Mouse (Mus musculus): Measurements from ENCODE around the gene Epas1. TPM values are rescaled to one million over a fixed set of nuclear protein-coding genes. Genes with fewer than 3 reads are reported as not detected.

The Epas1 gene
- polyA plus RNA-seq, 1 experiment from 2014 or later = 5.3 TPM

DNA sequence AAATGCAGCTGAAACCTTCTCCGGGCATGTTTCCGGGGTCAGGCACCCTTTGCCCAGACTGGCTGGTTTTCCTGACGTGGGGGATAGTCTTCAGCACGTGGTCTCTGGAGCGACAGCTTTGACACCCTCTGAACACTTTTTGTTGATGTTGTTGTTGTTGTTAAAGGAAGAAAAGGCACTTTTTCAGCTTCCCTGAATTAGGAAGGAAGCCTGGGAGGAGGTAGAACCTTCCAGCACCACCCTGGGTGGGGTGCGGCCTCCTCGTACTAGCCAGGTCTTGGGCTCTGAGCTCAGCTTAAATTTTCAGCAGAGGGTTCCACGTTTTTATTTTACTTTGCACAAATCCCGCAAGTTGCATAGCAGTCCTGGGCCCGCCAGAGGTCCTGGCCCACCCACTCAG, 49.6 kb downstream of the Epas1 start:
- no peaks in the 10 kb centered on the region for H3K27me3 ChIP-seq (ENCODE audit: control insufficient read depth, insufficient read depth, low read length)
- H3K4me2 ChIP-seq (ENCODE audit: low read depth, low read length) = no peak overlapping the region
- H3K4me1 ChIP-seq (ENCODE audit: control insufficient read depth, insufficient read depth, low read length) = peaks cover 30% of the 10 kb centered on the region
- no peak overlapping the region for H3K9ac ChIP-seq (ENCODE audit: low read length)
- H3K27ac ChIP-seq (ENCODE audit: low read length) = no peak overlapping the region
- H3K4me3 ChIP-seq (replicated peaks; ENCODE audit: low read length) = no peak overlapping the region
- 77% methylated on average over 10 of the region's 10 CpGs for WGBS
- no peak for ATAC-seq (ENCODE audit: insufficient read depth, low FRiP score)
- H3K9me3 ChIP-seq (replicated peaks; ENCODE audit: control insufficient read depth, low read length) = no peaks in the 10 kb centered on the region
- H3K36me3 ChIP-seq (ENCODE audit: control insufficient read depth, insufficient read depth, low read length) = no peaks in the 10 kb centered on the region

DNA sequence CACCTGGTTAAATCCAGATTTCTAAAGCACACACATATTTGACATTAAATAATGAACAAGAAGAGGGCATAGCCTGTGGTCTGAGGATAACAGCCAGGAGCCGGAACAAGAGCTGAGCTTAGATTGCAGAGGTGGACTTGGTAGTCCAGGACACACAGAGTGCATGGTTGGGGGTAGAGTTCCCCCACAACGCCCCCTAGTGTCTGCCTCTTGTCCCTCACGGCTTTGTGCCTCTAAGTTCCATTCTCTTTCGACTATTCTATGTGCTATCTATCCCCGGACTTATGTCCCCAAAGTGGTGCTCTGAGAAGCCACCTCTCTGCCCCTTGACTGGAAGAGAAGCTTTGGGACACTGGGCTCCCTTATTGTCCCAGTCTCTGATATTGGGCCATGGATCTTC, 50.2 kb downstream of the Epas1 start:
- no peak overlapping the region for H3K9ac ChIP-seq (ENCODE audit: low read length)
- no peak overlapping the region for H3K4me2 ChIP-seq (ENCODE audit: low read depth, low read length)
- H3K9me3 ChIP-seq (replicated peaks; ENCODE audit: control insufficient read depth, low read length) = no peaks in the 10 kb centered on the region
- no peak overlapping the region for H3K27ac ChIP-seq (ENCODE audit: low read length)
- no peaks in the 10 kb centered on the region for H3K36me3 ChIP-seq (ENCODE audit: control insufficient read depth, insufficient read depth, low read length)
- no peak overlapping the region for H3K4me3 ChIP-seq (replicated peaks; ENCODE audit: low read length)
- ATAC-seq (ENCODE audit: insufficient read depth, low FRiP score) = no peak
- no peaks in the 10 kb centered on the region for H3K27me3 ChIP-seq (ENCODE audit: control insufficient read depth, insufficient read depth, low read length)
- WGBS = 84% methylated on average over 5 of the region's 5 CpGs
- H3K4me1 ChIP-seq (ENCODE audit: control insufficient read depth, insufficient read depth, low read length) = peaks cover 25% of the 10 kb centered on the region

GRCm38 (mm10) chr17:86812029-86812428, 58.5 kb downstream of the Epas1 start:
- 3% methylated on average over 4 of the region's 4 CpGs for WGBS
- Histone ChIP-seq H3K4me3 (replicated peaks; ENCODE audit: low read length) (no peak overlapping the region), H3K9me3 (replicated peaks; ENCODE audit: control insufficient read depth, low read length) (no peaks in the 10 kb centered on the region), H3K27ac (ENCODE audit: low read length) (no peak overlapping the region), H3K27me3 (ENCODE audit: control insufficient read depth, insufficient read depth, low read length) (no peaks in the 10 kb centered on the region), H3K9ac (ENCODE audit: low read length) (no peak overlapping the region), H3K36me3 (ENCODE audit: control insufficient read depth, insufficient read depth, low read length) (no peaks in the 10 kb centered on the region), H3K4me2 (ENCODE audit: low read depth, low read length) (no peak overlapping the region), H3K4me1 (ENCODE audit: control insufficient read depth, insufficient read depth, low read length) (peaks cover 7% of the 10 kb centered on the region; the same call in 1 of the 2 replicates)
- ATAC-seq (ENCODE audit: insufficient read depth, low FRiP score) = no peak

- no peaks in the 10 kb centered on the region; the same call in 1 of the 2 replicates for H3K36me3 ChIP-seq (ENCODE audit: control insufficient read depth, insufficient read depth, low read length)
- no peak overlapping the region for H3K27ac ChIP-seq (ENCODE audit: low read length)
- no peak overlapping the region for H3K9ac ChIP-seq (ENCODE audit: low read length)
- H3K4me2 ChIP-seq (ENCODE audit: low read depth, low read length) = no peak overlapping the region
- ATAC-seq (ENCODE audit: insufficient read depth, low FRiP score) = no peak
- H3K4me3 ChIP-seq (replicated peaks; ENCODE audit: low read length) = no peak overlapping the region
- WGBS = 22% methylated on average over 1 of the region's 1 CpGs
- H3K4me1 ChIP-seq (ENCODE audit: control insufficient read depth, insufficient read depth, low read length) = peaks cover 7% of the 10 kb centered on the region; the same call in 1 of the 2 replicates
- H3K27me3 ChIP-seq (ENCODE audit: control insufficient read depth, insufficient read depth, low read length) = no peaks in the 10 kb centered on the region
- H3K9me3 ChIP-seq (replicated peaks; ENCODE audit: control insufficient read depth, low read length) = no peaks in the 10 kb centered on the region
Measured at GRCm38 (mm10) chr17:86814320-86814719, 60.8 kb downstream of the Epas1 start.

DNA sequence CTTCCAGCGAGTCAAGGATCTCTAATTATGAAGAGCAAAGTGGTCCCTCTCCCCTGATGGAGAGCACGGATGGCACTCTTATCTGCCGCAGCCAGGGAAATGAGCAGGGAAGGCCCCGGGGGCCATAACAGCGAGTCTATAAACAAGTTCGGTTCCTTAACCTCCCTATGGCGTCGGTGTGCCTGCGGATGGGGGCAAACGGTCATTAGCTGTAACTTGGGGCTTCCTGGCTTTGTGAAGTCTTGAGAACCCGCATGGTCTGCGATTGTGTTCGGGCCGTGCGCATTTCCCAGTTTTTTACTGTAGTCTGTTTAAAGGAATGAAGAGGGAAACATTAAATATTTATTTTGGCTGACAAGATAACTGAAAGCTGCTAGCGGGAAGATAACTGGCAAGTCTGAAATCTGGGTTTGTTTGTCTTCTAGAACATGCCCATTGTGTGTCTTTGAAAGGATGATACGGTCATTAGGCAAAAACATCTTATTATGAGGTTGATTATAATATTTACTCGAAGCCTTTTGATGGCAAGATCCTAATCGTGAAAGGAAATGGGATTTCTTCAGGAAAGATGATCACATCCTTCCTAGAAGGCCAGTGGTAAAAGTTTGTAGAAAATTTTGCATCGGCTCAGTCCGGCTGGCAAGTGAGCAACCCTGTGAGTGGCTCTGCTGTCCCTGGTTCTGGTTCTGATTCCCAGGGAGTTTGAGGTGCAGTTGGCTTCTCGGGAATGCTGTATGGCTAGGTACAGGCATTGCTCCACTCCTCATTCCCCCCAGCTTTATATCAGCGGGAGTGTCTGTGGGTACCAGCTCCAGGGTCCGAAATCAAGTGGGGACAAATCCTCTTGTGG, 61.7 kb downstream of the Epas1 start:
- no peak overlapping the region for H3K9ac ChIP-seq (ENCODE audit: low read length)
- H3K4me3 ChIP-seq (replicated peaks; ENCODE audit: low read length) = no peak overlapping the region
- H3K4me2 ChIP-seq (ENCODE audit: low read depth, low read length) = no peak overlapping the region
- H3K27me3 ChIP-seq (ENCODE audit: control insufficient read depth, insufficient read depth, low read length) = no peaks in the 10 kb centered on the region
- H3K36me3 ChIP-seq (ENCODE audit: control insufficient read depth, insufficient read depth, low read length) = no peaks in the 10 kb centered on the region; the same call in 1 of the 2 replicates
- WGBS = 48% methylated on average over 24 of the region's 24 CpGs
- peaks cover 7% of the 10 kb centered on the region; the same call in 1 of the 2 replicates for H3K4me1 ChIP-seq (ENCODE audit: control insufficient read depth, insufficient read depth, low read length)
- H3K27ac ChIP-seq (ENCODE audit: low read length) = no peak overlapping the region
- ATAC-seq (ENCODE audit: insufficient read depth, low FRiP score) = no peak
- H3K9me3 ChIP-seq (replicated peaks; ENCODE audit: control insufficient read depth, low read length) = no peaks in the 10 kb centered on the region

DNA sequence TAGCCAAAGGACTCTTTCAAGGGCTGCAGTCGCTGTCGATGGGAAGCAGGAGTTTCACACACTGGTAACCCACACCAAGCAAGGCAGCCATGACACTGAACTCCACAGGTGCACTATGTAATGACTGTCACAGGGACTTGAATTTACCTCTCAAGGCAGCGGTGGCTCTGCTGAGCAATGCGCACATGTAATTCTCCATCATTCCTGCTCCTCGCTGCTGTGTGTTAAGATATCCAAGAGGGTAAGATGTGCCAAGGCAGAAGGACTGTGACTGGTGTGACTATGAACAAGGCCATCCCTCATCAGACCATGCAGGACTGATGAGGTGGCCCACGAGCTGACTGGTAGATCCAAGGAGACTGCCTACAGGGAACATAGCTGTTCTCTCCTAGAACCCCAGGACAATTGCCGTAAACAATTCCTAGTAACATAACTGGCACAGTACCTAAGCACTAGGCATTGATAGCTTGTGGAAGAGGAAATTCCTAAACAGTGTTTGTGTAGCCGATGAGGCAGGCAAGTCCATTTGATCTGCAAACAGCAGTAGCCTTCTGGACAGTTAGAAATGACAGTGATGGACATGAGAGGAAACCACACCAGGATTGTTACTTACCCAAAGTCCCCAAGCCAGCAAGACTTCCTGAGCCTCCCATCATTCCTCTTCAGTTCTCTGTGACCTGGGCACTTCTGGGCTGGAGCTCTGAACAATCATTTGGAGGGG, 68.7 kb downstream of the Epas1 start:
- WGBS = 87% methylated on average over 8 of the region's 8 CpGs
- Histone ChIP-seq H3K4me2 (ENCODE audit: low read depth, low read length) (no peak overlapping the region), H3K9me3 (replicated peaks; ENCODE audit: control insufficient read depth, low read length) (no peaks in the 10 kb centered on the region), H3K27ac (ENCODE audit: low read length) (no peak overlapping the region), H3K9ac (ENCODE audit: low read length) (no peak overlapping the region), H3K36me3 (ENCODE audit: control insufficient read depth, insufficient read depth, low read length) (no peaks in the 10 kb centered on the region; the same call in 1 of the 2 replicates), H3K4me1 (ENCODE audit: control insufficient read depth, insufficient read depth, low read length) (0 out of 2 replicates have a peak, but pooled peaks cover 2% of the 10 kb centered on the region), H3K27me3 (ENCODE audit: control insufficient read depth, insufficient read depth, low read length) (no peaks in the 10 kb centered on the region), H3K4me3 (replicated peaks; ENCODE audit: low read length) (no peak overlapping the region)
- ATAC-seq (ENCODE audit: insufficient read depth, low FRiP score) = no peak

DNA sequence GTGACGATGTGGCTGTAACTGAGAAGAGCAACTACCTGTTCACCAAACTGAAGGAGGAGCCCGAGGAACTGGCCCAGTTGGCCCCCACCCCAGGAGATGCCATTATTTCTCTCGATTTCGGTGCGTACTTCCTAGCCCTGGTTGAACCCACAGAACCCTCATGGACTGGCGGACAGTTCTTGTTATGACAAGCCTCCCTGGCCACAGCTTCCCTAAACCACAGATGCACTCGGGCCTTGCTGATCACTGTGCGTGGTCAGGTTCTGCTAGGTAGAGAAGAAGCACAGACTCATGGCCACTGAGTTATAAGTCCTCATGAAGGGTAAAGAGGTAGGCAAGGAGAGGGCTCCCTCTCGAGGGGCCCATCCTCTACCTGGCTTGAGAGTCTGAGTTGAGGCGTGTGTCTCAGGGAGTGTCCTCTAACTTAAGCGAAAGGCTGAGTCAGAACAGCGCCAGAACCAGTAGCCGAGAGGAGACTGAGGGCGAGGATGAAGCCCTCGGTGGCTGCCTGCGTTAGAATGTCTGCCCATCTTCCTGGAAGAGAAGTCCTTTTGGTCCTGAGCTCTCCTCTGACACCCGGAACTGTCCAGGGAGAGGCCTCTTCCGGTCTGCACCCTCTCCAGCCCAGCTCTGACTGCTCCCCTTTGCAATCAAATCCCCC, 71.1 kb downstream of the Epas1 start:
- Histone ChIP-seq H3K4me1 (ENCODE audit: control insufficient read depth, insufficient read depth, low read length) (0 out of 2 replicates have a peak, but pooled peaks cover 2% of the 10 kb centered on the region), H3K9ac (ENCODE audit: low read length) (no peak overlapping the region), H3K27ac (ENCODE audit: low read length) (no peak overlapping the region), H3K36me3 (ENCODE audit: control insufficient read depth, insufficient read depth, low read length) (no peaks in the 10 kb centered on the region), H3K4me2 (ENCODE audit: low read depth, low read length) (no peak overlapping the region), H3K9me3 (replicated peaks; ENCODE audit: control insufficient read depth, low read length) (no peaks in the 10 kb centered on the region), H3K4me3 (replicated peaks; ENCODE audit: low read length) (no peak overlapping the region), H3K27me3 (ENCODE audit: control insufficient read depth, insufficient read depth, low read length) (no peaks in the 10 kb centered on the region)
- WGBS = 85% methylated on average over 18 of the region's 18 CpGs
- ATAC-seq (ENCODE audit: insufficient read depth, low FRiP score) = no peak

DNA sequence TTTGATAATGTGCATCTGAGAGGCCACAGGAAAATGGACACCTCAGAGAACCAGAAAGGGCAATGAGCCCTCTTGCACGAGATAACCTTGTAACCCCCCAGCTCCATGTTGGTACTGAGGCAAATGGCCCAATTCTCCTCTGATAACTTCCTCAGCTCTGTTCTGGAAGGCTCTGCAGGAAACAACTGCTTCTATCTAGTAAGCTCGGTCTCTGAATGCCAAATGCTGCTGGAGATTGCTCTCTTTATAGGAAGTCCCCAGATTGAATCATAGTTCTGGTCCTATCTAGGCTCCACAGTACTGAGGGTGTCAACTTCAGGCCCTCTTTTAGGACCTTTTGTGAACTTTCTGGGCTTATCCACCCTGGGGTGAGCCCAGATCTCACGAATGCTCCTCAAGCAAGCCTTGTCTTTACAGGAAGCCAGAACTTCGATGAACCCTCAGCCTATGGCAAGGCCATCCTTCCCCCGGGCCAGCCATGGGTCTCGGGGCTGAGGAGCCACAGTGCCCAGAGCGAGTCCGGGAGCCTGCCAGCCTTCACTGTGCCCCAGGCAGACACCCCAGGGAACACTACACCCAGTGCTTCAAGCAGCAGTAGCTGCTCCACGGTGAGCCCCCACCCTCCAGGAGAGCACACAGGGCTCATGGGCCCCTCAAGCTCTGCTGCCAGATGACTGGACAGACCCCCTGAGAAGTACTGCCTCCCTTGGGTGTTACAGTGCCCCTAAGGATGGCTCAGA, 71.8 kb downstream of the Epas1 start:
- Histone ChIP-seq H3K36me3 (ENCODE audit: control insufficient read depth, insufficient read depth, low read length) (no peaks in the 10 kb centered on the region), H3K9me3 (replicated peaks; ENCODE audit: control insufficient read depth, low read length) (no peaks in the 10 kb centered on the region), H3K9ac (ENCODE audit: low read length) (no peak overlapping the region), H3K4me3 (replicated peaks; ENCODE audit: low read length) (no peak overlapping the region), H3K27me3 (ENCODE audit: control insufficient read depth, insufficient read depth, low read length) (no peaks in the 10 kb centered on the region), H3K27ac (ENCODE audit: low read length) (no peak overlapping the region), H3K4me1 (ENCODE audit: control insufficient read depth, insufficient read depth, low read length) (0 out of 2 replicates have a peak, but pooled peaks cover 2% of the 10 kb centered on the region), H3K4me2 (ENCODE audit: low read depth, low read length) (no peak overlapping the region)
- WGBS = 88% methylated on average over 9 of the region's 9 CpGs
- ATAC-seq (ENCODE audit: insufficient read depth, low FRiP score) = no peak

All from stomach, embryonic 16.5 days (tissue).